Mouse (Mus musculus) hindbrain, embryonic 11.5 days (tissue): ENCODE measurements around the gene Tra2a. TPM values are rescaled to one million over a fixed set of nuclear protein-coding genes. Genes with fewer than 3 reads are reported as not detected.

Experiments used
- ATAC-seq: fragments of 200-750 bp; cut with Nextera tagmentation; 2 replicates; pipeline ENCODE4 v1.8.0; 2017; ENCODE audit warnings: mild to moderate bottlenecking, moderate TSS enrichment, moderate library complexity; ENCODE audit not compliant: low FRiP score
- DNase-seq: peaks from one replicate; pipeline ENCODE4 v3.0.0-alpha.2; 2015; ENCODE audit warnings: low spot score
- H3K27ac ChIP-seq: fragments of 300-500 bp; sonication (generic); 2 replicates; pipeline ENCODE4 v1.5.1; 2014; ENCODE audit warnings: mild to moderate bottlenecking, low read depth, low read length
- H3K27me3 ChIP-seq: fragments of 300-500 bp; sonication (generic); 2 replicates; pipeline ENCODE4 v1.6.1; 2014; ENCODE audit warnings: mild to moderate bottlenecking, low read length, moderate library complexity, mixed read lengths; ENCODE audit not compliant: control insufficient read depth, insufficient read depth
- H3K36me3 ChIP-seq: fragments of 300-500 bp; sonication (generic); 2 replicates; pipeline ENCODE4 v1.6.1; 2014; ENCODE audit warnings: mild to moderate bottlenecking, low read length, moderate library complexity, mixed read lengths; ENCODE audit not compliant: control insufficient read depth, insufficient read depth
- H3K4me1 ChIP-seq: fragments of 300-500 bp; sonication (generic); replicated peaks from 2 replicates; pipeline ENCODE4 v1.6.1; 2014; ENCODE audit warnings: low read length, mixed read lengths; ENCODE audit not compliant: control insufficient read depth, insufficient read depth
- H3K4me2 ChIP-seq: fragments of 300-500 bp; sonication (generic); replicated peaks from 2 replicates; pipeline ENCODE4 v1.6.1; 2014; ENCODE audit warnings: mild to moderate bottlenecking, low read depth, low read length
- H3K4me3 ChIP-seq: fragments of 300-500 bp; sonication (generic); 2 replicates; pipeline ENCODE4 v1.5.1; 2014; ENCODE audit warnings: low read depth, low read length
- H3K9ac ChIP-seq: fragments of 300-500 bp; sonication (generic); 2 replicates; pipeline ENCODE4 v1.6.1; 2014; ENCODE audit warnings: low read depth, low read length
- H3K9me3 ChIP-seq: fragments of 300-500 bp; sonication (generic); 2 replicates; pipeline ENCODE4 v1.6.1; 2016; ENCODE audit warnings: low read length; ENCODE audit not compliant: control insufficient read depth
- WGBS: fragments of 180-500 bp; shearing (Covaris S2); extraction: QIAGEN DNeasy Blood & Tissue Kit; methylation state at CpG from one replicate; pipeline ENCODE4 v1.1.7; 2014; 5-methylcytosine and 5-hydroxymethylcytosine counted together
- polyA plus RNA-seq: library from polyadenylated mRNA; unstranded; fragments of >200 nt; fragmentation: Nextera tagmentation; extraction: Ambion mirVana; gene quantifications from 2 replicates; pipeline ENCODE4 v1.2.1, GENCODE M21; 2014

Gene Tra2a
- polyA plus RNA-seq, 1 experiment from 2014 or later: 82.9 TPM

- Histone ChIP-seq H3K27me3 (no peaks in the 10 kb centered on the region), H3K9me3 (no peaks in the 10 kb centered on the region), H3K9ac (no peak overlapping the region), H3K27ac (0 out of 2 replicates have a peak overlapping the region, but pooled peaks have one; percentile 11), H3K36me3 (no peaks in the 10 kb centered on the region), H3K4me3 (peak overlapping the region; percentile 6; the same call in 1 of the 2 replicates), H3K4me1 (peaks cover 10% of the 10 kb centered on the region; the same call in 1 of the 2 replicates), H3K4me2 (peak overlapping the region; percentile 32)
- DNase-seq (peak; percentile 61), ATAC-seq (no peak)
- WGBS: 9% methylated on average over 14 of the region's 14 CpGs
These were observed 53.7 kb downstream of the Tra2a start for GRCm38 (mm10) chr6:49209881-49210854.

- no peak overlapping the region for H3K27ac ChIP-seq
- WGBS: 87% methylated on average over 5 of the region's 5 CpGs
- no peak overlapping the region for H3K4me2 ChIP-seq
- ATAC-seq: peak; percentile 43; the same call in 1 of the 2 replicates
- peaks cover 10% of the 10 kb centered on the region; the same call in 1 of the 2 replicates for H3K4me1 ChIP-seq
- DNase-seq: peak; percentile 39
- no peaks in the 10 kb centered on the region for H3K27me3 ChIP-seq
- no peaks in the 10 kb centered on the region for H3K9me3 ChIP-seq
- H3K9ac ChIP-seq: no peak overlapping the region
- no peaks in the 10 kb centered on the region for H3K36me3 ChIP-seq
- no peak overlapping the region for H3K4me3 ChIP-seq
These were observed 54.9 kb downstream of the Tra2a start for GRCm38 (mm10) chr6:49208935-49209334.

GRCm38 (mm10) chr6:49208297-49208930, 55.4 kb downstream of the Tra2a start:
- no peak overlapping the region for H3K27ac ChIP-seq
- H3K36me3 ChIP-seq: no peaks in the 10 kb centered on the region
- H3K9me3 ChIP-seq: no peaks in the 10 kb centered on the region
- no peak overlapping the region for H3K4me3 ChIP-seq
- DNase-seq (no peak), ATAC-seq (no peak)
- H3K27me3 ChIP-seq: no peaks in the 10 kb centered on the region
- WGBS: 88% methylated on average over 8 of the region's 8 CpGs
- H3K4me1 ChIP-seq: peaks cover 10% of the 10 kb centered on the region; the same call in 1 of the 2 replicates
- no peak overlapping the region for H3K4me2 ChIP-seq
- H3K9ac ChIP-seq: no peak overlapping the region

GRCm38 (mm10) chr6:49206416-49206815, 57.4 kb downstream of the Tra2a start:
- Histone ChIP-seq H3K36me3 (no peaks in the 10 kb centered on the region), H3K4me1 (peaks cover 7% of the 10 kb centered on the region; the same call in 1 of the 2 replicates), H3K4me2 (no peak overlapping the region), H3K27me3 (no peaks in the 10 kb centered on the region), H3K27ac (no peak overlapping the region), H3K9ac (no peak overlapping the region), H3K9me3 (no peaks in the 10 kb centered on the region), H3K4me3 (no peak overlapping the region)
- DNase-seq (no peak), ATAC-seq (no peak)
- WGBS: 93% methylated on average over 1 of the region's 1 CpGs

GRCm38 (mm10) chr6:49195188-49195587, 68.6 kb downstream of the Tra2a start:
- Histone ChIP-seq H3K9me3 (no peaks in the 10 kb centered on the region), H3K4me1 (0 out of 2 replicates have a peak, but pooled peaks cover 2% of the 10 kb centered on the region), H3K27ac (no peak overlapping the region), H3K27me3 (no peaks in the 10 kb centered on the region), H3K9ac (no peak overlapping the region), H3K4me2 (no peak overlapping the region), H3K36me3 (0 out of 2 replicates have a peak, but pooled peaks cover 2% of the 10 kb centered on the region), H3K4me3 (no peak overlapping the region)
- ATAC-seq: no peak
- no peak for DNase-seq
- 83% methylated on average over 10 of the region's 10 CpGs for WGBS

- H3K36me3 ChIP-seq: 0 out of 2 replicates have a peak, but pooled peaks cover 2% of the 10 kb centered on the region
- H3K4me3 ChIP-seq: no peak overlapping the region
- no peak for DNase-seq
- no peak overlapping the region for H3K9ac ChIP-seq
- H3K27ac ChIP-seq: no peak overlapping the region
- H3K4me1 ChIP-seq: 0 out of 2 replicates have a peak, but pooled peaks cover 2% of the 10 kb centered on the region
- H3K27me3 ChIP-seq: no peaks in the 10 kb centered on the region
- no peak for ATAC-seq
- no peaks in the 10 kb centered on the region for H3K9me3 ChIP-seq
- 97% methylated on average over 4 of the region's 4 CpGs for WGBS
- H3K4me2 ChIP-seq: no peak overlapping the region
These were observed 69.3 kb downstream of the Tra2a start for GRCm38 (mm10) chr6:49194536-49194935.

Other genes starting within 250 kb of the Tra2a start
- 0.76 and 1.0 TPM in 2 replicates for gene Gpnmb, start 227.5 kb downstream of the Tra2a start, polyA plus RNA-seq
- gene Malsu1, start 190.2 kb downstream of the Tra2a start, polyA plus RNA-seq: 56.2 and 57.9 TPM in 2 replicates
- gene Igf2bp3, start 49.1 kb downstream of the Tra2a start, polyA plus RNA-seq: 132 and 133 TPM in 2 replicates
- gene Ccdc126, start 55.2 kb upstream of the Tra2a start, polyA plus RNA-seq: 8.0 and 8.5 TPM in 2 replicates
- gene Fam221a, start 103.7 kb upstream of the Tra2a start, polyA plus RNA-seq: 3.4 and 6.9 TPM in 2 replicates
- gene Stk31, start 131.6 kb upstream of the Tra2a start, polyA plus RNA-seq: not detected in 2 replicates